Mouse (Mus musculus): ENCODE results near the gene Enho. TPM values are rescaled to one million over a fixed set of nuclear protein-coding genes. Genes with fewer than 3 reads are reported as not detected.
A peak's percentile ranks its signal among the peaks of the same experiment; 100 is the strongest.
"Not testable (repeated sequence)": the region's sequence is repeated elsewhere in the genome, so short reads cannot be mapped to it uniquely, and the experiment has no call there.

Gene Enho
- 0.39 TPM in 1 of 2 replicates, not detected in the other for polyA plus RNA-seq (2012; ENCODE audit: insufficient read depth, low replicate concordance)

DNA sequence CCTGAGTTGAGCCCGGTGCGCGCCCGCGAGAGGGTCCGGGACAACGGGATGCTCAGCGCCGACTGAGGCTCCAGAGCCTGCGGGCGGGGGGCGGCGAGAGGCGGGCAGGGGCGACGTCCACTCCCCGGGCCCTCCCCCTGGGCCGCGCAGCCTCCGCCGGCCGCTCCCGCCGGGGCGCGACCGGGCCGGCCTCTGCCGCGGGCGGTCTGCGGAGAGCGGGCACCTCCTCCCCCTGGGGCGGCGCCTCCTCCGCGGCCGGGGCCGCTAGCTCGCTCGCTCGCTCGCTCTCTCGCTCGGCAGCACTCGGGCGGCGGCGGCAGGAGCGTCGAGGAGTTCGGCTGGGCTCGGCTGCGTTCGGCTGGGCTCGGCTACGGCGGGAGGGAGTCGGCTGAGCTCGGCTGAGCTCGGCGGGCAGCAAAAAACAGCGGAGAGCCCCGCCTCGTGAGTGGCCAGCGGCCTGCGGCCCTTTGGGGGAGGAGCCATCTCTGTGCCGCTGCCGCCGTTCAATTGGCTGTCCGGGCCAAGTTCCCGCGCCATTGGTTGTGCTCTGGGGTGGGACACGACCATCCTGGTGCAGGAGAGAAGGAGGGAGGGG lies at the start of gene Enho:
Gene Enho, minus strand, starts transcription at position 412 of the 595 bp plus-strand sequence.
- H3K4me1 ChIP-seq = peaks cover 21% of the 10 kb centered on the region
- no peaks in the 10 kb centered on the region for H3K36me3 ChIP-seq (replicated peaks; ENCODE audit: low read length)
- peak within 1 kb of the TSS; percentile 86 for H3K4me3 ChIP-seq (replicated peaks)
- TF ChIP-seq FLI1 (IDR thresholded peaks at IDR 0.05; ENCODE audit: low read length) = no peak
- H3K27me3 ChIP-seq (replicated peaks) = peaks cover 75% of the 10 kb centered on the region
- peaks cover 32% of the 10 kb centered on the region for H3K9me3 ChIP-seq

DNA sequence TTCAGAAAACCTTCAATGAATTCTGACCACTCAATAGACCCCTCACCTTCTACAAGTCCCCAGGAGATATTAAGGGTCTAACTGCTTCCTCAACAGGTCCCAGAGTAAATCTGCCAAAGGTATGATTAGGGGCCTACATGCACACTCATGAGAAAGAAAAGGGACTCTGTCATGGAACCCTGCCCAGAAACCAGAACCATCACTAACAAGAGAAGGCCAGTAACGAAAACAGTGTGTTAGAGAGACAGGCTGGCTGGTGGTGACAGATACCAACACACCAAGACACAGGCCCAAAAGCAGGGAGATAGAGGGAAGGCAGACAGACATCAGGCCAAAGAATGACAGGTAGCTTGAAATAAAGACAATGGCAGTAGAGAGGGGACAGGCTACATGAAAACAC lies 48.4 kb upstream of the Enho start:
- H3K36me3 ChIP-seq (replicated peaks; ENCODE audit: low read length); H3K27me3 ChIP-seq (replicated peaks); H3K4me1 ChIP-seq; H3K4me3 ChIP-seq (replicated peaks); H3K9me3 ChIP-seq: not testable (repeated sequence)

DNA sequence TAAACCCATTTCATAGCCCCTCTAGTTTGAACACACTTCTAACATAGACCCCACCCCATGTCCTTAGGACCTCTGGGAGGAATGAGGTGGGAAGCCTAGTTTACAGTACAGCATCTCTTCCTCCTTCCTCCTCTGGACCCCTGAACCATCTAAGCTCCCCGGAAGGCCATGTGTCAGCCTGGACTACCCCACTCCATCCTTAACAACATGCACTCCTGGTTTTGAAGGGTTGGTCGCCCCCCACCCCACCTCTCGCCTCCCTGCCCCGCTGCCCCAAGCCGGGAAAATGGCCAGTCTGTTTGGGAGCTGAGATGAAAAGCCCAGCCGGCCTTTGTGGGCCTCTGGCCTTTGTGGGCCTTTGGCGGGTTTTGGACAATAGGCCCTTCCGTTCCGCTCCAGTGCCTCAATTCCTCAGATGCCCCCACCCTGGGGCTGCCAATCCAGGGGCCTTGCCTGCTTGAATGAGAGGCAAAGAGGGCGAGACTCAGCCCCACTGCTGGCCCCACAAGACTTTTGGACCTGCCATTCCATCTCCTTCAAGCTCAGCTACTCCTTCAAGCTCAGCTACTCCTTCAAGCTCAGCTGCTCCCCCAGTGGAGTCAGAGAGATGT lies 45.9 kb upstream of the Enho start:
- not testable (repeated sequence) for H3K4me1 ChIP-seq; H3K36me3 ChIP-seq (replicated peaks; ENCODE audit: low read length); H3K4me3 ChIP-seq (replicated peaks); H3K9me3 ChIP-seq
- peaks cover 17% of the 10 kb centered on the region for H3K27me3 ChIP-seq (replicated peaks)

DNA sequence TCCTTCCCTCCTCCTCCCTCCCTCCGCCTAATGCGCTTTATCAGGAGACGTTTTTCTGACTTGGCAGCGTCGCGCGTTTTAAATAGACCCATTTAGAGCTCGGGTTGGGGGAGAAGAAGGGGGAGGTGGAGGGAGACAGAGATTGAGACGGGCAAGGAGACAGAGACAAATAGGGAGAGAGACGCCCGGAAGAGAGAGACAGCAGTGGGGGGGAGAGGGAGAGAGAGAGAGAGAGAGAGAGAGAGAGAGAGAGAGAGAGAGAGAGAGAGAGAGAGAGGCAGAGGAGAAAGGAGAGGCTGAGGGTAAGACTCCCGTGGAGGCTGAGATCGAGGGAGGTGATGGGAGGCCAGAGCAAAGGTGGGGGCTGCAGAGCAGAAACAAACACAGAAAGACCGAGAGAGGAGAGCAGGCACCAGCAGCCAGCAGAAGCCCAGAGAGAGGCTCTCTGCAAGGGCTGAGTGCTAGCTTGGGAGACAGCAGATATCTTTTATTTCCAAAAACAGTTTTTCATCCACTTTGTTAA lies 44.9 kb upstream of the Enho start:
- not testable (repeated sequence) for H3K36me3 ChIP-seq (replicated peaks; ENCODE audit: low read length); H3K4me3 ChIP-seq (replicated peaks); H3K9me3 ChIP-seq; H3K4me1 ChIP-seq
- peaks cover 26% of the 10 kb centered on the region for H3K27me3 ChIP-seq (replicated peaks)

DNA sequence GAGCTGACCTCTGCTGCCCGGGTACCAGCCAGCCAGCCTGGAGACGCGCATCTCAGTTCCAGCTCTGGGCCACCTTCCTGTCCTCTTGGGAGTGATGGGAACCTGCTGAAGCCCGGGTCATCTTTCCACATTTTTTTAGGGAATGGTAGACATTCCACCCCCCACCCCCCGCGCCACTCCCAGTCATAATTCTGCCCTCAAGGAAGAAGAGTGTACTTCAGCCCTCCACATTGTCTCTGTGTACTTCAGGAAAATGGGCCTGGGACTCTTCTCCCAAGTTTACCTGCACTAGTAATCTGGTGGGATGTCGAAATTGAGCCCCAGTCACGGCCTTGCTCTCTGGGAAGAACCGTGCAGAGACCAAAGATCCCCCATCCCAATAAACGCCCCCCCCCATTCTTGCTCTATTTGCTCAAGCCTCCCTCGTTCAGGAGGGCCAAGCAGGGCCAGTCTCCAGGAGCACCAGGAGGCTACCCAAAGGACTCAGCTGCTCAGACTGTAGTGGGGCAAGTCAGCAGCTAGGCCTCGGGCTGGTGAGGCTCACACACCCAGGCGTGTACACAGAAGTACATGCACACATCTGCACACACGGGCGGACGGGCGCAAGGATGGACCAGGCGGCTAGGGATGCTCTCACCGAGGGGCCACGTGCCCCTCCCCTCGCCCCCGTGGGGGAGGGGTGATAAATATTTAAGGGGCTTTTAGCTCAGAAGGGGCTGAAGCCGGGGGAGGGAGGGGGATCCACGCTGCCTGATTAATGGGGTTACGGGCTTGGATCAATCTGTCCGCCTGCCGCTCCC lies 44.2 kb upstream of the Enho start:
- not testable (repeated sequence) for H3K4me3 ChIP-seq (replicated peaks); H3K4me1 ChIP-seq
- peaks cover 32% of the 10 kb centered on the region for H3K27me3 ChIP-seq (replicated peaks)

DNA sequence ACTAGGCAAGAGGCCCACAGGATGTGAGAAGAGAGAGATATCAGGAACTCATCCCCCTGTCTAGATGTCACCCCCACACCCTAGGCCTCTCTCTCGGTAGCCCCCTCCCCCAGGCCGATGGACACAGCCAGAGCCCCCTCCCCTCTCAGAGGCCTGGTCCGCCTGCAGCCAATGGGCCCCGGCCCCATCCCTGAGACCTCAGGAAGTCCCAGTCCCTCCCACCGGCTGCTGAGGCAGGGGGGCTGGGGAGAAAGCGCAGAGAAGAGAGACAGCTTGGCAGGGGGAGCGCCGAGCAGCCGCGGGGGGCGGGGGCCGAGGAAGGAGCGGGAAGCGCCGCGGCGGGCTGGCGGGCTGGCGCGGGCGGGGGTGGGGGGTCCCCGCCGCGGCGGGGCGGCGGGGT lies 43.2 kb upstream of the Enho start:
- not testable (repeated sequence) for H3K9me3 ChIP-seq; H3K4me1 ChIP-seq; H3K36me3 ChIP-seq (replicated peaks; ENCODE audit: low read length); H3K4me3 ChIP-seq (replicated peaks)
- H3K27me3 ChIP-seq (replicated peaks) = peaks cover 42% of the 10 kb centered on the region

More for the DNA sequence above, 44.2 kb upstream of the Enho start:
- not testable (repeated sequence) for H3K9me3 ChIP-seq; H3K36me3 ChIP-seq (replicated peaks; ENCODE audit: low read length)

DNA sequence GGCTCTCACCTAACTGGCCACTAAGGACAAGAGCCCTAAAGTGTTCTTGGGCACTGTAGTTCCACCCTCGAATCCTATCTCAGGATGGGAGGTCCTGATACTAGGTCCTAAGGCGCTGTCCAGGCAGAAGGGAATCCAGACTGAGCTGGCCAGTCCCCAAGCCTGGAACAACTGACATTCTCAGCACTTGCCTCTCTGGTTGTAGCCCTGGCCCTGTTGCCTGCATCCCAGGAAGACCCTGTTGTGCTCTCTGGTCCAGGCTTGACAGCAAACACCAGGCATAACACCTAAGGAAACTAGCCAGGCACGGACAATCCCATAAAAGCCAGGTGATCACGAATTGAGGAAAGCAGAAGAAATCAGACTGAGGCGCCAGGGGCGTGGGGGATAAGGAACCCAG lies 42.7 kb upstream of the Enho start:
- no peaks in the 10 kb centered on the region for H3K4me1 ChIP-seq
- no peaks in the 10 kb centered on the region for H3K9me3 ChIP-seq
- TF ChIP-seq GATA1 (IDR thresholded peaks at IDR 0.05; ENCODE audit: borderline replicate concordance, low read length) (no peak), FLI1 (IDR thresholded peaks at IDR 0.05; ENCODE audit: low read length) (no peak)
- H3K36me3 ChIP-seq (replicated peaks; ENCODE audit: low read length) = no peaks in the 10 kb centered on the region
- H3K4me3 ChIP-seq (replicated peaks) = no peak overlapping the region
- H3K27me3 ChIP-seq (replicated peaks) = peaks cover 47% of the 10 kb centered on the region

DNA sequence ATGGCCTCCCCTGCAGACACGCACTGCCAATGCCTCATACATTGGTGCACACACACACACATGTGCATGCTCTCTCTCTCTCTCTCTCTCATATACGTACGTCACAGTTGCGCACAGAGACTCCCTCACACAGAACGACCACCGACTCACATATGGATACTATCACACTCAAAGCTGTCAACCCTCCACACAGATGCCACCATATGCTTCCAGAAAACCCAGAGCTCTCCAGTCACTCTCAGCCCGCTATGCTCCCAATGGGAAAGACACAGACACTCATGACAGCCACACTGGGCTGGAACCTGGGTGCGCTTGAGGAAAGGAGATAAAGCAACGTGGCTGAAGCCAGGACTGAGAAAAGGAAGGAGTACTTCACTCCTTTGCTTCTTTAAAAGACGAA lies 41.8 kb upstream of the Enho start:
- TF ChIP-seq GATA1 (IDR thresholded peaks at IDR 0.05; ENCODE audit: borderline replicate concordance, low read length) (no peak), FLI1 (IDR thresholded peaks at IDR 0.05; ENCODE audit: low read length) (no peak)
- Histone ChIP-seq H3K4me3 (replicated peaks) (peak overlapping the region; percentile 48), H3K4me1 (no peaks in the 10 kb centered on the region), H3K9me3 (no peaks in the 10 kb centered on the region), H3K27me3 (replicated peaks) (peaks cover 54% of the 10 kb centered on the region), H3K36me3 (replicated peaks; ENCODE audit: low read length) (no peaks in the 10 kb centered on the region)

DNA sequence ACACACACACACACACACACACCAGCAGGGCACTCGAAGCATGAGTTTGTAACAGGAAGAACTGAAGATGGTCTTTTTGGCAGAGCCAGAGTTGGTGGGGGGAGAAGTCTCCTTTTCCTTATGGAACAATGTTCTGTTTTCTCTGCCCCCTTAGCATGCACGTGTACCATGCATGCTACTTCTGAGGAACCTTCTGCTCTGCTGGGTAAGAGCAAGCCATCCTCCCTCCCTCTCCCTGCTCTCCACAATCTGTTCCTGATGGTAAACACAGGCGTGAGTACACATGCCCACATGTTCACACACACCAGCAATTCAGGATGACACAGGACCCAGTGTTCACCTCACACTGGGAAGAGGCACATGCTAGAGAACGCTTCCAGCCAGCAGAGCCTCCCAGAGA lies 41.1 kb upstream of the Enho start:
- Histone ChIP-seq H3K4me3 (replicated peaks) (no peak overlapping the region), H3K36me3 (replicated peaks; ENCODE audit: low read length) (no peaks in the 10 kb centered on the region), H3K27me3 (replicated peaks) (peaks cover 61% of the 10 kb centered on the region), H3K4me1 (no peaks in the 10 kb centered on the region), H3K9me3 (no peaks in the 10 kb centered on the region)
- TF ChIP-seq GATA1 (IDR thresholded peaks at IDR 0.05; ENCODE audit: borderline replicate concordance, low read length) (no peak), FLI1 (IDR thresholded peaks at IDR 0.05; ENCODE audit: low read length) (no peak)

DNA sequence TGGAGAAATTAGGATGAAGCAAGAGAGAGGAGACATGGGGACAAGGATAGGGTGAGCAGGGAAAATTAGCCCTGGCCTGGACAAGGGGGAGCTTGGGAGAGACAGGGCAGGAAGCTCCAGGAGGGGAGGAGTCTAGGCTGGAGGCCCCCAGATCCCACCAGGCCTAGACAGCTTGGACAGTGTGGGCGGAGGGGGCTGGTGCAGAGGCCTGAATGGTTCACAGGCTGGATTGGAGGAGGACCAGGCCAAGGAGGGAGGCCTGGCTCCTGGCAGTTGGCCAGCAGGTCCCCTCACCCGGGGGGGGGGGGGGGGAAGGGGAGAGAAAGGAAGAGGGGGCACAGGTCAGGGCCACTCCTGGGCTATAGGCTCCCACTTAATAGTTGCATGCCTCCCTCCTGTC lies 39.2 kb upstream of the Enho start:
- Histone ChIP-seq H3K36me3 (replicated peaks; ENCODE audit: low read length) (no peaks in the 10 kb centered on the region), H3K4me1 (no peaks in the 10 kb centered on the region), H3K4me3 (replicated peaks) (no peak overlapping the region), H3K27me3 (replicated peaks) (peaks cover 77% of the 10 kb centered on the region), H3K9me3 (no peaks in the 10 kb centered on the region)
- no peak for TF ChIP-seq GATA1 (IDR thresholded peaks at IDR 0.05; ENCODE audit: borderline replicate concordance, low read length)
- no peak for TF ChIP-seq FLI1 (IDR thresholded peaks at IDR 0.05; ENCODE audit: low read length)

DNA sequence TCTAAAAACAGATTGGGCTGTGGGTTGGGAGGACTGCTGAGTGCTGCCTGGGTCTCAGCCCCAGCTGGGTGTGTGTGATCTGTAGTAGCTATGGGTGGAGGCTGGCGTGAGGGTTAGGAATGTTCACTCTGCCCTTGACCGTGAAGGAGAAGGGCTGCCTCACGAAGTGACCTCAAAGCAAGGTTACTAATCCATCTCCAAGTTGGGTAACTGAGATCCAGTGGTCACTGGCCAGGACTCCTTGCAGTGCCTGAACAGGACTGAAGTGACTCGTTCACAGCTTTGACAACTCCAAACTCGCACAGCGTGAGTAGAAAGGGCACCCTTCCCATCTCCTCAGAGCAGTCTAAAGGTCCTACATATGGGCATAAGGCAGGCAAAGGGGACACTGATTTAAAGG lies 38.7 kb upstream of the Enho start:
- Histone ChIP-seq H3K27me3 (replicated peaks) (peaks cover 81% of the 10 kb centered on the region), H3K4me3 (replicated peaks) (no peak overlapping the region), H3K4me1 (no peaks in the 10 kb centered on the region), H3K36me3 (replicated peaks; ENCODE audit: low read length) (no peaks in the 10 kb centered on the region), H3K9me3 (no peaks in the 10 kb centered on the region)
- TF ChIP-seq GATA1 (IDR thresholded peaks at IDR 0.05; ENCODE audit: borderline replicate concordance, low read length) (no peak), FLI1 (IDR thresholded peaks at IDR 0.05; ENCODE audit: low read length) (no peak)

All from megakaryocyte, embryonic 14.5 days (primary cell).